Comparison of ENCODE assay signal across 7 mouse cellular contexts in genomic region chr2:76676401-76677226, GRCm38 (mm10). TPM values are rescaled to one million over a fixed set of nuclear protein-coding genes. Genes with fewer than 3 reads are reported as not detected.
DNase-seq lines count a peak whose midpoint lies in the region; ATAC-seq and TF ChIP-seq lines count a peak whose summit lies in the region.

No protein-coding gene starts in this region.

- H3K27me3 ChIP-seq in thymus, adult 2 months (ENCODE audit: control insufficient read depth, insufficient read depth, low read length): no peaks in the 10 kb centered on the region
- H3K27me3 ChIP-seq in forebrain, embryonic 11.5 days (ENCODE audit: control insufficient read depth, insufficient read depth, low read length): no peaks in the 10 kb centered on the region
- no peaks in the 10 kb centered on the region for H3K27me3 ChIP-seq in liver, embryonic 14.5 days (ENCODE audit: control insufficient read depth, insufficient read depth, low read length)

- no peak overlapping the region for H3K4me3 ChIP-seq in thymus, adult 2 months (ENCODE audit: control insufficient read depth, insufficient read depth, low read length)
- H3K4me3 ChIP-seq in forebrain, embryonic 11.5 days (ENCODE audit: low read depth, low read length): peak overlapping the region; percentile 85
- H3K4me3 ChIP-seq in liver, embryonic 14.5 days (ENCODE audit: insufficient read depth in 1 of 2, low read depth in 2 of 2, low read length in 2 of 2): peak overlapping the region in 1 of 2 experiments; percentile 87; a peak in 3 of 4 replicates

- H3K9me3 ChIP-seq in forebrain, embryonic 11.5 days (ENCODE audit: control insufficient read depth, low read length): no peaks in the 10 kb centered on the region
- no peaks in the 10 kb centered on the region for H3K9me3 ChIP-seq in liver, embryonic 14.5 days (ENCODE audit: control insufficient read depth, low read length)

- DNase-seq in thymus, postnatal 4 days: peak; percentile 8
- DNase-seq in thymus, adult 2 months: no peak
- DNase-seq in forebrain, embryonic 11.5 days (ENCODE audit: low spot score): no peak
- no peak for DNase-seq in liver, embryonic 14.5 days (ENCODE audit: low read depth in 3 of 3, low spot score in 3 of 3)
- no peak for DNase-seq in ovary, adult 18-20 months (ENCODE audit: low spot score)
- DNase-seq in T-cell, adult 2 months (ENCODE audit: low spot score): no peak

- peaks cover 15% of the 10 kb centered on the region for H3K4me1 ChIP-seq in thymus, adult 2 months (replicated peaks; ENCODE audit: control insufficient read depth, insufficient read depth, low read length)
- peaks cover 10% of the 10 kb centered on the region; the same call in 1 of the 2 replicates for H3K4me1 ChIP-seq in forebrain, embryonic 11.5 days (replicated peaks; ENCODE audit: control insufficient read depth, insufficient read depth, low read length)
- H3K4me1 ChIP-seq in liver, embryonic 14.5 days (replicated peaks; ENCODE audit: control insufficient read depth in 2 of 2, insufficient read depth in 2 of 2, low read length in 1 of 2): peaks cover 10 to 16% of the 10 kb centered on the region in 2 experiments

- H3K4me2 ChIP-seq in forebrain, embryonic 11.5 days (ENCODE audit: low read depth, low read length, severe bottlenecking): peak overlapping the region; percentile 59
- peak overlapping the region; percentile 80 for H3K4me2 ChIP-seq in liver, embryonic 14.5 days (ENCODE audit: low read depth)

- no peak for TF ChIP-seq EP300 in liver, embryonic 14.5 days (IDR thresholded peaks at IDR 0.05; ENCODE audit: low read depth)

- no peak for TF ChIP-seq POLR2A in thymus, adult 2 months (IDR thresholded peaks at IDR 0.05; ENCODE audit: control insufficient read depth, extremely low read depth, insufficient read depth, low read length, poor library complexity)

- H3K9ac ChIP-seq in forebrain, embryonic 11.5 days (ENCODE audit: low read length): peak overlapping the region; percentile 83
- H3K9ac ChIP-seq in liver, embryonic 14.5 days (replicated peaks): no peak overlapping the region; the same call in 1 of the 2 replicates

- no peak for TF ChIP-seq CTCF in thymus, adult 2 months (IDR thresholded peaks at IDR 0.05; ENCODE audit: borderline replicate concordance, control insufficient read depth, extremely low read depth, insufficient read depth, low read length, poor library complexity)
- no peak for TF ChIP-seq CTCF in liver, embryonic 14.5 days (IDR thresholded peaks at IDR 0.05; ENCODE audit: low read depth)

- ATAC-seq in forebrain, embryonic 11.5 days (replicated peaks; ENCODE audit: low FRiP score): no peak
- ATAC-seq in liver, embryonic 14.5 days (ENCODE audit: insufficient read depth): no peak
- ATAC-seq in activated CD4-positive, CD25-positive, alpha-beta regulatory T cell, adult 4 months: no peak

- peaks cover under 1% of the 10 kb centered on the region; the same call in 1 of the 2 replicates for H3K36me3 ChIP-seq in thymus, adult 2 months (ENCODE audit: control insufficient read depth, insufficient read depth, low read length)
- H3K36me3 ChIP-seq in forebrain, embryonic 11.5 days (ENCODE audit: control insufficient read depth, insufficient read depth, low read length): no peaks in the 10 kb centered on the region
- peaks cover 4% of the 10 kb centered on the region; the same call in 1 of the 2 replicates for H3K36me3 ChIP-seq in liver, embryonic 14.5 days (replicated peaks; ENCODE audit: control insufficient read depth, insufficient read depth, low read depth)

- WGBS in thymus, adult 2 months: 87% methylated on average over 13 of the region's 13 CpGs
- WGBS in forebrain, embryonic 11.5 days: 68% methylated on average over 13 of the region's 13 CpGs
- 63% methylated on average over 13 of the region's 13 CpGs for WGBS in liver, embryonic 14.5 days (ENCODE audit: insufficient replicate concordance)

- H3K27ac ChIP-seq in thymus, adult 2 months (ENCODE audit: control insufficient read depth, insufficient read depth, low read length): no peak overlapping the region
- no peak overlapping the region for H3K27ac ChIP-seq in forebrain, embryonic 11.5 days (ENCODE audit: low read depth, low read length)
- H3K27ac ChIP-seq in liver, embryonic 14.5 days: no peak overlapping the region

RNA-seq across cellular contexts. Expression of gene Plekha3, which starts 1.5 kb away (rescaled TPM):
- 12.9 and 13.7 TPM in 2 replicates for polyA plus RNA-seq in thymus, adult 2 months (2012; rRNA removed)
- polyA plus RNA-seq in forebrain, embryonic 11.5 days (2014; fragmentation: Nextera tagmentation; extraction: Ambion mirVana): 14.5 and 15.3 TPM in 2 replicates
- 3.0 and 3.9 TPM in 2 replicates for polyA plus RNA-seq in liver, embryonic 14.5 days (2012; rRNA removed)
- 3.1 and 3.6 TPM in 2 replicates for polyA plus RNA-seq in liver, embryonic 14.5 days (2014; fragmentation: Nextera tagmentation; extraction: Ambion mirVana)
- 10 to 100 TPM in 1 of 2 experiments, 1 to 10 TPM in 1; 9.1 to 13.0 TPM for polyA plus RNA-seq in activated CD4-positive, CD25-positive, alpha-beta regulatory T cell, adult 4 months (2017; shearing (Covaris generic))

RNA-seq across cellular contexts. Expression of gene Fkbp7, which starts 3.7 kb away (rescaled TPM):
- 1.2 and 1.3 TPM in 2 replicates for polyA plus RNA-seq in thymus, adult 2 months (2012; rRNA removed)
- polyA plus RNA-seq in forebrain, embryonic 11.5 days (2014; fragmentation: Nextera tagmentation; extraction: Ambion mirVana): 13.2 and 14.3 TPM in 2 replicates
- 1.3 and 2.5 TPM in 2 replicates for polyA plus RNA-seq in liver, embryonic 14.5 days (2012; rRNA removed)
- 4.2 and 4.8 TPM in 2 replicates for polyA plus RNA-seq in liver, embryonic 14.5 days (2014; fragmentation: Nextera tagmentation; extraction: Ambion mirVana)
- 1 to 10 TPM; 1.9 to 4.5 TPM for polyA plus RNA-seq in activated CD4-positive, CD25-positive, alpha-beta regulatory T cell, adult 4 months (2017; shearing (Covaris generic))

RNA-seq across cellular contexts. Expression of gene Pjvk, which starts 28.3 kb away (rescaled TPM):
- polyA plus RNA-seq in thymus, adult 2 months (2012; rRNA removed): not detected in 2 replicates
- 1.0 and 1.1 TPM in 2 replicates for polyA plus RNA-seq in forebrain, embryonic 11.5 days (2014; fragmentation: Nextera tagmentation; extraction: Ambion mirVana)
- not detected in 2 replicates for polyA plus RNA-seq in liver, embryonic 14.5 days (2012; rRNA removed)
- polyA plus RNA-seq in liver, embryonic 14.5 days (2014; fragmentation: Nextera tagmentation; extraction: Ambion mirVana): not detected in 2 replicates
- not detected for polyA plus RNA-seq in activated CD4-positive, CD25-positive, alpha-beta regulatory T cell, adult 4 months (2017; shearing (Covaris generic))

RNA-seq across cellular contexts. Expression of gene Prkra, which starts 28.8 kb away (rescaled TPM):
- 8.7 and 9.1 TPM in 2 replicates for polyA plus RNA-seq in thymus, adult 2 months (2012; rRNA removed)
- polyA plus RNA-seq in forebrain, embryonic 11.5 days (2014; fragmentation: Nextera tagmentation; extraction: Ambion mirVana): 91.9 and 98.3 TPM in 2 replicates
- polyA plus RNA-seq in liver, embryonic 14.5 days (2012; rRNA removed): 3.9 and 6.5 TPM in 2 replicates
- 6.5 and 9.6 TPM in 2 replicates for polyA plus RNA-seq in liver, embryonic 14.5 days (2014; fragmentation: Nextera tagmentation; extraction: Ambion mirVana)
- polyA plus RNA-seq in activated CD4-positive, CD25-positive, alpha-beta regulatory T cell, adult 4 months (2017; shearing (Covaris generic)): 10 to 100 TPM; 10.1 to 16.4 TPM
